Mouse (Mus musculus): ENCODE measurements around the gene Col7a1.

DNA sequence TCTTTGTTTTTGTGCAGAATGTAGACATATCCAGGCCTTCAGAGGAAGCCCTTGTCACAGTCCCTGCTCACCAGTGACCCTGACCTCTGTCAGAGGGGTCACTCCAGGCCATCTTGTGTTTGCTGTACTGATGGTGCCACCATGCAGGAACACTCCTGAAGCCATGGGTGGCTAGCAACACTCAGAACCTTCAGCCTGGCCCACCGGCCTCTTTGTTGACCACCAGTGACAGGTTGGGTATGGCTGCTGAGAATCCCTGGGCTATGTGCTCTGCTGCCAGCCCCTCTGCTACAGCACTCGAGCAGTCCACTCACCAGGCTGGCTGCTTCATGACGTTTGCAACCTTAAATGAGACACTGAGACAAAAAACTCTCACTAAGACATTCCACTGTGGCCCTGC lies 76.9 kb downstream of the Col7a1 start:
- TF ChIP-seq EP300 (optimal IDR thresholded peaks at IDR 0.05): no peak
- no peak for TF ChIP-seq CTCF (IDR thresholded peaks at IDR 0.05; ENCODE audit: low read depth)
